Mouse (Mus musculus): ENCODE measurements at regions not wholly inside any gene's neighbourhood (a gene's known extent, or its start where the extent isn't known, plus 50 kb on each side); places are given as distances from the start of the nearest gene placed in this dataset.

DNA sequence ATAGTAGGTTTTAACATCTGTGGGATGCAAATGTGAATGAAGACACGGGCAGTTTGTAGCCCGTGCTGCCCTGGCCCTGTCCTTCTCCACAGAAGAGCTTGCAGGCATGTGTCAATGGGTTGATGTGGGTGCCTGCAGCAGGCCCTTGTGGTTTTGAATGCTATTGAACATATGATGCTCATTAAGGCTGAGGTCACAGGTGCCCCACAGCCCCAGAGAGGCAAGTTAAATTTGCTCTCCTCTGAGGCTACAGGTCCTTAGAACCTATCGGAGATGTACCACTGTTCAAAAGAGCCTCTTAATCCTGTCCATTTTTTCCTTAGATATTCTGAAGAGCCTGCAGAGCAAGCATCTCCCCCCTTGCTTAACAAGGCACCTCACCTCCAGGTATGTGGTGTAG, 71.7 kb upstream of the Dlg1 start:
- no peaks in the 10 kb centered on the region for H3K9me3 ChIP-seq
- peaks cover 23% of the 10 kb centered on the region for H3K4me1 ChIP-seq (replicated peaks)
- WGBS, result 74% methylated on average over 3 of the region's 3 CpGs
- peak overlapping the region; percentile 80; the same call in 1 of the 2 replicates for H3K27ac ChIP-seq
- no peaks in the 10 kb centered on the region for H3K36me3 ChIP-seq
- ATAC-seq, result no peak; the same call in 1 of the 2 replicates
- H3K4me3 ChIP-seq (replicated peaks), result no peak overlapping the region
- H3K4me2 ChIP-seq (replicated peaks), result 0 out of 2 replicates have a peak overlapping the region, but pooled peaks have one; percentile 1
- no peak overlapping the region for H3K9ac ChIP-seq
- no peaks in the 10 kb centered on the region for H3K27me3 ChIP-seq (replicated peaks)

DNA sequence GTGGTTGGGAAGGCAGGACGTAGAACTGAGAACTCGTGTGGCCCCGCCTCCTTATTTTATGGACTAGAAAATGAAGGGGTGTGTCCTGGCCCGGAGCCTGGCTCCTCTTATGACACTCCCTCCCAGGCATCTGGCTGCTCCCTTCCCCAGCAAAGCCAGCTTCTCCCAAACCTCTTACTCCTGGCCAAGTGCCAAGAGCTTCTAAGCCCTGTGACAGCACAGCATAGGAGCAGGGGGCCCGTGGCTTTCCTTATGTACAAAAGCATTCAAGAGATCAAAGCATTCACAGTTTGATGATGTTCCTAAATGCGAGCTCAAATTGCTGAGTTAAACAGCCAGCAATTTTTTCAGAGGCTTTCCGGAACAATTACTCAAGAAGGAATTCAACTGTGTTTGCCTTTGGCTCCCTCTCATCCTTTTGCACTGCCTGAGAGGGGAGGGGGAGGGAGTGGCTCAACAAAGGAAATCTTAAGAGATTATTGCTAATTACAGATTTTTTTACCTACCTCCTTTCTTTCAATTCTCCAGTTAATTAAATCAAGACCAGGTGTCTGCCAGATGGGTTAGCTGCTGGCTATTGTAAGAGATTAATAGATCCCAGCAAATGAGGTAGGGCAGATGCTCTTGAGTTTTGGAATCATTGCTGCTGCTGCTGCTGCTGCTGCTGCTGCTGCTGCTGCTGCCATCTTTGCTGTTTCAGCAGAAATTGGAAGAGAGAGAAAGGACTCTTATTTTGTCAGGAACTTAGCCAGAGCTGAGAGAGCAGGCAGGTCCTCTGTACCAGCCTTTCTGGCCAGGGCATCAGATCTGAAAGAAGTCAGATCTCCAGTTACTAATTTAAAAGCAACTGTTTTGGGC, 71.0 kb upstream of the Dlg1 start:
- Histone ChIP-seq H3K9me3 (no peaks in the 10 kb centered on the region), H3K36me3 (no peaks in the 10 kb centered on the region), H3K4me2 (replicated peaks) (peak overlapping the region; percentile 49), H3K27me3 (replicated peaks) (no peaks in the 10 kb centered on the region), H3K4me3 (replicated peaks) (no peak overlapping the region), H3K27ac (peak overlapping the region; percentile 80), H3K4me1 (replicated peaks) (peaks cover 23% of the 10 kb centered on the region), H3K9ac (no peak overlapping the region)
- WGBS, result 2% methylated on average over 7 of the region's 7 CpGs
- peak; percentile 95 for ATAC-seq

DNA sequence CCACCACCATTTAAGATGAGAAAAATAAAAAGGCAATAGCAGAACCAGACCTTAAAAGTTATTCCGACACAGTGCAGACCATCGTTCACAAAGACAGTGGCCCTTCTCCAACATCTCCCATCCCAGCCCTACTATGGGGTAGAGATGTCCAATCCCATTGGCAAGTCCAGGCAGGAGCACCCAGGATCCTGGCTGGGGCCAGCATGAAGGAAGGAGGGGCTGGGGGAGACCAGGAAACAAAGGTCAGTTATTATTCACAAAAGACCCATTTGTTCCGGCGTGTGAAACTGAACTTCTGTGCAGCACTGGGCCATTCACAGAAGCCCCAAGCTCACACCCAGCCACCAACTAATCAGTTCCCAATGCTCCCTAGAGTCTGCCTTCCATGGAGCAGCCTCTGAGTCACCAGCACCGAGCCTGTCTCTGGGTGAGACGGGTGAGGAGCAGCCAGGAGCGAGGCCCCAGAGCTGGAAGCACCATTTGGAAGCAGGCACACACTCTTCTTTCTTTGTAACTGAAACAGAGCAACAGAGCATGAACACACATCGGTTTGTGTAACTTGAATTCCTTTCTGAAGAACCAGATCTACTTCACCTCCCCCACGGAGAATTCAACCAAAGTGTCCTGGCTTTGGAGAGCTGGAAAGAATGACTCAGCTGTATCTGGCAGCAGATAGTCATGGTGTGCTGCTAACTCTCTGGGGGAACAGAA, 70.1 kb upstream of the Dlg1 start:
- WGBS, result 33% methylated on average over 9 of the region's 9 CpGs
- Histone ChIP-seq H3K9ac (no peak overlapping the region), H3K27me3 (replicated peaks) (no peaks in the 10 kb centered on the region), H3K4me1 (replicated peaks) (peaks cover 23% of the 10 kb centered on the region), H3K4me3 (replicated peaks) (no peak overlapping the region), H3K9me3 (no peaks in the 10 kb centered on the region), H3K27ac (peak overlapping the region; percentile 80), H3K4me2 (replicated peaks) (peak overlapping the region; percentile 49; the same call in 1 of the 2 replicates), H3K36me3 (no peaks in the 10 kb centered on the region)
- peak; percentile 60 for ATAC-seq

DNA sequence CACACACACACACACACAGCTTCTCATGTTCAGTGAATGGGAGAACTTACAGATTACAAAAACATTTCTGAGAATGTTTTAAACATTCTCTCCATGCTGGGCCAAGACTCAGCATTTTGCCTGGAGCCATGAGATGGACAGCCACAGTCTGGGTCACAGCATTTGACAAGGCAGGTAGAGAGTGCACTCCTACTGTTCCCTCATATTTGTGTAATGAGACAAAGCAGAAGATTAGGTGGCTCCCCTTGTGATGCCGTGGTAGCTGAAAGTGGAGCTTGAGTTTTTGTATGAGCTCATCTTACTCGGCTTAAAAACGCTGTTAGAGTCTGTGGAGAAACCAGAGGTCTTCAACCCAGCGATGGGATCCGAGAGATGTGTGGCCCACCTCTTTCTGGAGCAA, 65.3 kb upstream of the Dlg1 start:
- peaks cover 8% of the 10 kb centered on the region for H3K4me1 ChIP-seq (replicated peaks)
- no peak overlapping the region for H3K4me3 ChIP-seq (replicated peaks)
- no peaks in the 10 kb centered on the region for H3K27me3 ChIP-seq (replicated peaks)
- no peak overlapping the region for H3K9ac ChIP-seq
- H3K4me2 ChIP-seq (replicated peaks), result no peak overlapping the region
- no peak overlapping the region for H3K27ac ChIP-seq
- no peaks in the 10 kb centered on the region for H3K9me3 ChIP-seq
- ATAC-seq, result no peak
- no peaks in the 10 kb centered on the region for H3K36me3 ChIP-seq
- WGBS, result 85% methylated on average over 5 of the region's 5 CpGs

DNA sequence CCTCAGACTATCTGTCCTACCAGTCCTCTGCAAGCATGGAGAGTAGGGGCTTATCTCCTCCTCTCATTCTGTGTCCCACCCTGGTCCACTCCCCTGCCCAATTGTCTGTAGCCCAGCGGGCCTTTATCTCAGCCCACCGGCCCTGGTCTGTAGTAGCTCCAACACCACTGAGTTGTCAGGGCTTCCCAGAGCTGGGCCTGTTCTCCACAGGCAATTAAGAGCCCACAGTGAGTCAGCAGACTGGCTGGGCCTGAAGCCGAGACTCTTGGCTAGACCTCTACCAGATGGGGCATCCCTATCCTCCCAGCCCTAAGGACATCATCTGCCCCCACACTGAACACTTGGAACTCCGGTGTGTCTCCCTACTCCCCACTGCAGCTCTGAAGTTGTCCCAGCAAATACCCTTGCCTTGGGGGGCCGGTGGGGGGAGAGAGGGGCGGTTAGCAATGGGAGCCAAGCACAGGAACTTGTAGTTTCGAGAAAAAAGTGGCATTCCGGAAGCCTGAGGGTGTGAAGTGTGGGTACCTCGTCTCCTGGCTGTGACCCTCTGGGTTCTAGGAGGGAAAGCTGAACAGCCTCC, 64.7 kb upstream of the Dlg1 start:
- Histone ChIP-seq H3K4me2 (replicated peaks) (no peak overlapping the region), H3K9me3 (no peaks in the 10 kb centered on the region), H3K9ac (no peak overlapping the region), H3K4me1 (replicated peaks) (peaks cover 3% of the 10 kb centered on the region), H3K27ac (no peak overlapping the region), H3K27me3 (replicated peaks) (no peaks in the 10 kb centered on the region), H3K36me3 (no peaks in the 10 kb centered on the region), H3K4me3 (replicated peaks) (no peak overlapping the region)
- WGBS, result 85% methylated on average over 9 of the region's 9 CpGs
- ATAC-seq, result peak; percentile 49; the same call in 1 of the 2 replicates

DNA sequence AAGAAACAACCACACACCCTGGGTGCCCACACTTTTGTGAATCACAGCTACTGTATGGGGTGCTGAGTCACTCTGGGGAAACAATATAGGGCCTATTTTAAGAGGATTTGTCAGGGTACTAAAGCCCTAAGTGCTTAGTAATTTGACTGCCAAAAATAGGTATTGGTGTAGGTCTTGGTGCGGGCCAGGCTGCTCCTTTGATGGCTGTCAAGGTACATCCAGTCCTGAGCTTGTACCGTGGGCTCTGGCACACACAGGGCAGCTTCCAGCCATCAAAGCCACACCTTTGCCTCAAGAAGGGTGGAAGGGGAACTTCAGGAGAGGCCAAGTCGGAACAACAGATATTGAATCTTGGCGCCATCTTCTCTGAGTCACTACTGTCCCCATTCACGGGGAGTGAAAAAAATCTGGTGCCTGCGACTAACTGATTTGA, 64.2 kb upstream of the Dlg1 start:
- Histone ChIP-seq H3K4me1 (replicated peaks) (no peaks in the 10 kb centered on the region; the same call in 1 of the 2 replicates), H3K4me3 (replicated peaks) (no peak overlapping the region), H3K36me3 (no peaks in the 10 kb centered on the region), H3K27ac (no peak overlapping the region), H3K9ac (no peak overlapping the region), H3K4me2 (replicated peaks) (no peak overlapping the region), H3K9me3 (no peaks in the 10 kb centered on the region), H3K27me3 (replicated peaks) (no peaks in the 10 kb centered on the region)
- WGBS, result 87% methylated on average over 6 of the region's 6 CpGs
- no peak for ATAC-seq

DNA sequence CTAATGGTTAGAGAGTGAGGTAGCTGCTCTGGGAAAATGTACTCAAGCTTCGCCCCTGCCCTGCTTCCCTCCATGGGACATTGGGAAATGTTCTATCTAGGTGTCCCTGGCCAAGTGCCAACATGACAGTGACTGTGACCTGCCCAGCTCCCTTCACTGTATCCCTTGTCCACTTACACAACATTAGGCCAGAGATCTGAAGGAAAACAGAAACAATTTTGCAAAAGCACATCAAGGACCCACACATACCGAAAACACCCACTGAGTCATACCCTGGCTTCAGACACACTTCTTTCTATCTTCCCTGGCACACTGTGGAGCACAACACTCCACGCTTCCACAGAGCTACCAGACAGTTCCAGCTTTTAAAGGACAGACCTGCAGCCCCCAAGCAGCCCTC, 62.0 kb upstream of the Dlg1 start:
- Histone ChIP-seq H3K9me3 (no peaks in the 10 kb centered on the region), H3K36me3 (no peaks in the 10 kb centered on the region), H3K4me1 (replicated peaks) (peaks cover 1% of the 10 kb centered on the region; the same call in 1 of the 2 replicates), H3K27ac (no peak overlapping the region), H3K9ac (no peak overlapping the region), H3K4me2 (replicated peaks) (no peak overlapping the region), H3K4me3 (replicated peaks) (no peak overlapping the region), H3K27me3 (replicated peaks) (no peaks in the 10 kb centered on the region)
- WGBS, result 92% methylated on average over 3 of the region's 3 CpGs
- no peak for ATAC-seq

DNA sequence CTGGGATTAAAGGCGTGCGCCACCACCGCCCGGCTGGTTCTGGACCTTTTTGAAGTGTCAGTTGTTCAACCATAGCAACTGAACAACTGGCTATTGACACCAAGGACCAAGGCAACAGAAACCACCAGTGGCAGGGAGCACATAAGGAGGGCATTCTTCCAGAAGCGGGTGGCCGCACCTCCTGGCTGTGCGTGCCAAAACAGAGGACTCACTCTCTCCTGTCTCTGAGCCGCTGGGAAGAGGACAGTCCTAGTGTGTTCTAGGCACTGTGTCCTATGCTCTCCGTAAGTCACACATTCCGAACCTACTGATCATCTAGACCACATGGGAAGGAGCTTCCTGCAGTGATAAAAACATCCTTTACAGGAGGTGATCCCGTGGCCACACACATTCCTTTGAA, 60.1 kb upstream of the Dlg1 start:
- no peak for ATAC-seq
- 76% methylated on average over 11 of the region's 11 CpGs for WGBS

DNA sequence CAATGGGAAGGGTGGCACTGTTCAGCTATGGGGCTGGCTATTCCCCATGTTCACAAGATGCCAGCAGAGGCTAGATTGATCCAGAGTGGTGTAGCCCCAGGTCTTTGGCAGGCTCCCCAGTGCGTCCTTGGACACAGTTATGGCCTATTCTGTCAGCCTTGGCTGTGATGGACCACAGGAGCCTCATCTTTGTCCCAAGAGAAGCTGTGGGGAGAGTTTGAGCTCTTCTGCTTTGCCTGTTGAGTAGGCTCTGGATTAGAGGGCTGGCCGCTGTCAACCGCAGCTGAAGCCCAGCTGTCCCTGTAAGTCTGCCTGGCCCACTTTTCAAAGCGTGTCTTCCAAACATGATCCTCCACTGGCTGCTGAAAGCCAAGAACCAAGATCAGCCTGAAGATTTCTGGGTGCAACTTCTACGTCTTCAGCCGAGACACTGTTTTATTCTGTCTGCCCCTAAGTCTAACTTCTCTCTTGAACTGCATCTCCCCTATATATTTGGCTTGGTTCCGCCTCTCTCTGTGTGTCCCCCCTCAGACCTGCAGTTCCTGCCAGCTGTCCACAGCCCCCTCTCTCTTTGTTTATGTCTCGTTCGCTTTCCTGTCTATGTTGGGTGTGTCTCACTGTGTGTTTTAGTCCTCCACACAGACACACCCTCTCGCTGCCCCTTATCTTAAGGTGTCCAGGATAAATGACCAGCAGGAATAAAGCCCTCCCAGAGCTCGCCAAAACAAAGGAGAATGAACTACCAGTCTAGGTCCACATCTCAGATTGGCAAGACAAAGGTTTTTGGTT, 56.7 kb upstream of the Dlg1 start:
- 42% methylated on average over 11 of the region's 11 CpGs for WGBS
- no peaks in the 10 kb centered on the region for H3K27me3 ChIP-seq (replicated peaks)
- H3K27ac ChIP-seq, result peak overlapping the region; percentile 55
- H3K4me3 ChIP-seq (replicated peaks), result no peak overlapping the region
- peak; percentile 69 for ATAC-seq
- H3K36me3 ChIP-seq, result no peaks in the 10 kb centered on the region
- no peak overlapping the region for H3K4me2 ChIP-seq (replicated peaks)
- H3K9me3 ChIP-seq, result no peaks in the 10 kb centered on the region
- H3K4me1 ChIP-seq (replicated peaks), result peaks cover 8% of the 10 kb centered on the region; the same call in 1 of the 2 replicates
- H3K9ac ChIP-seq, result no peak overlapping the region

More for the DNA sequence above, 60.1 kb upstream of the Dlg1 start:
- H3K27ac ChIP-seq, result no peak overlapping the region
- peaks cover 8% of the 10 kb centered on the region; the same call in 1 of the 2 replicates for H3K4me1 ChIP-seq (replicated peaks)
- no peak overlapping the region for H3K4me3 ChIP-seq (replicated peaks)
- no peak overlapping the region for H3K9ac ChIP-seq
- H3K9me3 ChIP-seq, result no peaks in the 10 kb centered on the region
- no peaks in the 10 kb centered on the region for H3K27me3 ChIP-seq (replicated peaks)
- H3K36me3 ChIP-seq, result no peaks in the 10 kb centered on the region
- no peak overlapping the region for H3K4me2 ChIP-seq (replicated peaks)

DNA sequence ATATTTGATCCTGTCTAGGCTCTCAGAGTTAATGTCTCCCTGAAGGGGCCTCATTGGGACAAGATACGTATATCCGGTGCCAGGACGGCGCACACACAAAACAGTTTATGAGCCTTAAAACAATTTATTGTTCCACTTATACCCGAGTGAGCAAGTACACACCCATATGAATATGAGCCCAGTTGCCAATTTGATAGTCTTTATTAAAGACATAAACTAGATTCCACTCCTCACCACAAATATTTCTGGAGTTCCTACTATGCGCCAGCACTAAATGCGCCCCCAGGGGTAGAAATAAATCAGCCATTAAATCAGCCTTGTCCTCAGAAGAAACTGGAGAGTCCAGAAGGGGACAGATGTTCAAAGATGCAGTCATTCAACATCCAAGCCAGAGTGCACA, 54.3 kb upstream of the Dlg1 start:
- Histone ChIP-seq H3K27ac (no peak overlapping the region), H3K4me3 (replicated peaks) (no peak overlapping the region), H3K4me2 (replicated peaks) (no peak overlapping the region), H3K9me3 (no peaks in the 10 kb centered on the region), H3K9ac (no peak overlapping the region), H3K4me1 (replicated peaks) (peaks cover 8% of the 10 kb centered on the region; the same call in 1 of the 2 replicates), H3K36me3 (no peaks in the 10 kb centered on the region), H3K27me3 (replicated peaks) (no peaks in the 10 kb centered on the region)
- no peak for ATAC-seq
- 75% methylated on average over 7 of the region's 7 CpGs for WGBS

DNA sequence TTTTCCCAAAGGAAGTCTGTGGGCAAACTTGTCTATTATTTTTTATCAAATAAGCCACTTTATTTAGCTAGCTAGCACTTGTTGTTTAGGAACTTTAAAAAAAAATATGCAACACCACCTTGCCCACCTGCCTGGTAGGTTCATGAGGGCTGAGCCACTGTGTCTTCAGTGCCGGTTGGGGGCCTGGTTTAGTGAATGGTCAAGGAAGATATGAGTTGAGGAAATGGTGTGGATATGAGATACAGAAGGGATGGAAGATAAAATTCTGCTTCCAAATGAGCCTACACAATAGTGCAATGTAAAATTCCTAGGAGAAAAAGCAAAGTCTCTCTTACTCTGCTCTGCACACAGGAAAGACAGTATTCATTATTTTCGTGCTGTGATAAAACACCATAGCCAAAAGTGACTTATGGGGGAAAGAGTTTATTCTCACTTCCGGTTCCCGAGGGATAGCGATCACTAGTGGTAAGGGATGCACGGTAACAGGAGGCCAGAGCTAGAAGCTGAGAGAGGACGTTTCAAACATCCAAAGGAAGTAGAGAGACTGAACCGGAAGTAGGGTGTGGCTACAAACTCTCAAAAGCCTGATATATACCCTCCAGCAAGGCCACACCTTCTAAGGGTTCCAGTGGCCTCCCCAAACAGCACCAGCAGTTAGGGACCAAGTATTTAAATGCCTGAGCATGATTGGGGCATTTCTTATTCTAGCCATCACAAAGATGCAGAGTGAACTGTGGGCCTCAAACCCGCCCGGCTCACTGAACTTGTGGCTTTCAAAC, 53.7 kb upstream of the Dlg1 start:
- no peak overlapping the region for H3K27ac ChIP-seq
- no peaks in the 10 kb centered on the region for H3K9me3 ChIP-seq
- H3K4me3 ChIP-seq (replicated peaks), result no peak overlapping the region
- H3K4me2 ChIP-seq (replicated peaks), result no peak overlapping the region
- H3K9ac ChIP-seq, result no peak overlapping the region
- ATAC-seq, result no peak
- no peaks in the 10 kb centered on the region for H3K27me3 ChIP-seq (replicated peaks)
- H3K4me1 ChIP-seq (replicated peaks), result peaks cover 8% of the 10 kb centered on the region; the same call in 1 of the 2 replicates
- 78% methylated on average over 10 of the region's 10 CpGs for WGBS
- H3K36me3 ChIP-seq, result no peaks in the 10 kb centered on the region
